ENCODE assay signal across 15 mouse cellular contexts in genomic region chr7:19791504-19791903, GRCm38 (mm10). TPM values are rescaled to one million over a fixed set of nuclear protein-coding genes. Genes with fewer than 3 reads are reported as not detected.
"Had no signal": no experiment of that assay in that cellular context is flagged by ENCODE, and none has a peak within 500 bp of the region (broad histone marks: within the 10 kb centered on the region; RNA-seq: fewer than 3 reads in every experiment).

No protein-coding gene starts in this region.

RNA-seq across cellular contexts. Expression of gene Cblc, which starts 5.1 kb away (rescaled TPM):
- total RNA-seq: common myeloid progenitor, adult 5-6 weeks; gastrocnemius, adult 18-20 months; gastrocnemius, adult 2 months; gastrocnemius, adult 8-10 months; gastrocnemius, postnatal 14 days; gastrocnemius, postnatal 25 days; gastrocnemius, postnatal 36 days; granulocyte monocyte progenitor cell, adult 5-6 weeks had no signal
- polyA plus RNA-seq: cortical plate, adult 2 months; erythroblast, embryonic 14.5 days; forebrain, embryonic 13.5 days; forebrain, embryonic 14.5 days; forebrain, embryonic 15.5 days; forebrain, embryonic 16.5 days; frontal cortex, adult 2 months had no signal

RNA-seq across cellular contexts. Expression of gene Bcam, which starts 20.7 kb away (rescaled TPM):
- total RNA-seq: granulocyte monocyte progenitor cell, adult 5-6 weeks had no signal
- polyA plus RNA-seq: erythroblast, embryonic 14.5 days had no signal
